Mouse (Mus musculus) heart, embryonic 16.5 days (tissue): Measurements from ENCODE around the gene Cbx3. TPM values are rescaled to one million over a fixed set of nuclear protein-coding genes. Genes with fewer than 3 reads are reported as not detected.

Source experiments
- ATAC-seq: fragments of 200-750 bp; cut with Nextera tagmentation; replicated peaks from 2 replicates; pipeline ENCODE4 v1.8.0; 2017; ENCODE audit warnings: moderate number of reproducible peaks; ENCODE audit not compliant: insufficient read depth, low FRiP score; ENCODE audit errors: extremely low read depth
- H3K27ac ChIP-seq: fragments of 300-500 bp; sonication (generic); 2 replicates; pipeline ENCODE4 v1.5.1; 2014; ENCODE audit warnings: mild to moderate bottlenecking, low read length, control low read depth, moderate library complexity
- H3K27me3 ChIP-seq: fragments of 300-500 bp; sonication (generic); 2 replicates; pipeline ENCODE4 v1.6.1; 2014; ENCODE audit warnings: low read length, mixed read lengths; ENCODE audit not compliant: control insufficient read depth, insufficient read depth
- H3K36me3 ChIP-seq: fragments of 300-500 bp; sonication (generic); 2 replicates; pipeline ENCODE4 v1.6.1; 2014; ENCODE audit not compliant: control insufficient read depth, insufficient read depth
- H3K4me1 ChIP-seq: fragments of 300-500 bp; sonication (generic); 2 replicates; pipeline ENCODE4 v1.6.1; 2014; ENCODE audit warnings: low read length, mixed read lengths; ENCODE audit not compliant: control insufficient read depth, insufficient read depth
- H3K4me2 ChIP-seq: fragments of 300-500 bp; sonication (generic); 2 replicates; pipeline ENCODE4 v1.6.1; 2014; ENCODE audit warnings: low read depth, mild to moderate bottlenecking, control low read depth, low read length
- H3K4me3 ChIP-seq: fragments of 300-500 bp; sonication (generic); 2 replicates; pipeline ENCODE4 v1.5.1; 2014; ENCODE audit warnings: mild to moderate bottlenecking, control low read depth, low read length
- H3K9ac ChIP-seq: fragments of 300-500 bp; sonication (generic); 2 replicates; pipeline ENCODE4 v1.6.1; 2014; ENCODE audit warnings: low read length, control low read depth
- H3K9me3 ChIP-seq: fragments of 300-500 bp; sonication (generic); replicated peaks from 2 replicates; pipeline ENCODE4 v1.6.1; 2016; ENCODE audit warnings: low read length; ENCODE audit not compliant: control insufficient read depth
- WGBS: fragments of 180-500 bp; shearing (Covaris S2); extraction: QIAGEN DNeasy Blood & Tissue Kit; methylation state at CpG from one replicate; pipeline ENCODE4 v1.1.7; 2014; 5-methylcytosine and 5-hydroxymethylcytosine counted together
- polyA plus RNA-seq: library from polyadenylated mRNA; unstranded; fragments of >200 nt; fragmentation: Nextera tagmentation; extraction: Ambion mirVana; gene quantifications from 2 replicates; pipeline ENCODE4 v1.2.1, GENCODE M21; 2015

The Cbx3 gene
- polyA plus RNA-seq, 1 experiment from 2014 or later = 321 TPM

DNA sequence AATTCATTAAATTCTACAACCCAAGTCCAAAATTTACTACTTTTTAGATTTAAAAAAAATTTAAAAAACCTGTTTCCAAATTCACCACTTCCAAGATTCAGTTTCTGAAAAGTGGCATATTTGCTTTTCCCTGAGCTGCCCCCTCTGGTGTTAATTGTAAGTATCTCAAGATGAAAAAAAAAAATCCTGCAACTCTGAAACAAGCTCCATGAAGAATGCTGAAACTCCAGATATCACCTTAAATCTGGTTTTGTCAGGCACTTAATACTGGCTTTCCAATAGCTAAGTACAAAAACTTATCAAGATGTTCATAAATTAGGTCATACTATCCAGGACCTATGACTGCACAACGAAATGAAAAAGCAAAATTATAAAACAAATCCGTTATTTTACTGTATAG is 2.5 kb upstream of the Cbx3 start:
- Histone ChIP-seq H3K27me3 (no peaks in the 10 kb centered on the region), H3K9me3 (no peaks in the 10 kb centered on the region), H3K4me2 (peak overlapping the region; percentile 65), H3K4me1 (peaks cover 28% of the 10 kb centered on the region), H3K27ac (no peak overlapping the region), H3K9ac (peak overlapping the region; percentile 99), H3K36me3 (peaks cover 28% of the 10 kb centered on the region), H3K4me3 (peak overlapping the region; percentile 59)
- WGBS = 0% methylated on average over 2 of the region's 2 CpGs
- ATAC-seq = no peak

DNA sequence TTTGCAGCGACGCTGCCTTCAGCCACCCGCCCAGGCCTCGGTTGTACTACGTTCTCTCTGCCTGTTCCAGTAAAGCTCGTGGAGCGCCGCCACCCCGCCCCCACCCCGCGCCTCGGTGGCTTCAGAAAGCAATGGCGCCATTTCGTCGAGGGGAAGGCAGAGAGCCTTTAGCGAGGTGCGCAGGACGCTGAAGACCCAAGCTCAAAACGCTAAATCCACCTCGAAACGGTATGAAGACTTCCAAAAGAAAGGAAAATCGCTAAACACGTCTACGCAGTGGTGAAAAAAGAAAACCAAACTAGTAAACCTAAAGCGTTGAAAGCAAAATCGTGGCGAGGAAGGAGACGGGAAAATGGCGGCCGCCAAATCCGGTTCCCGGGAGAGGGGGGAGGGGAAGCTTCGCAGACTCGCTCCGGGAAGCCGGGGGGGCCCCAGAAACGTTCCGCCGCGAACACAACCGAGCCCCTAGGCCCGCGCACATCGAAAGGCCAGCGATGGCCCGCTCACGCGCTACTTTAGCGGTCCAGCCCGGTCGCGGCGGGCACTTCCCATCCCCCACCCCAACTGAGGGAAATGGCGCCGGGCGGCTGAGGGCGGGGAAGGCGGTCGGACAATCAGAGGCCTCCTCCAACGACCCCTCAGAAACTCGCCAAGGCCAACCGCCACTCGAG is 1.1 kb upstream of the Cbx3 start:
- Histone ChIP-seq H3K27me3 (no peaks in the 10 kb centered on the region), H3K4me1 (peaks cover 34% of the 10 kb centered on the region), H3K9me3 (no peaks in the 10 kb centered on the region), H3K4me3 (peak overlapping the region; percentile 80), H3K4me2 (peak overlapping the region; percentile 54), H3K36me3 (peaks cover 30% of the 10 kb centered on the region), H3K9ac (peak overlapping the region; percentile 99), H3K27ac (peak overlapping the region; percentile 99)
- under 1% methylated on average over 63 of the region's 63 CpGs for WGBS
- peak; percentile 21 for ATAC-seq

DNA sequence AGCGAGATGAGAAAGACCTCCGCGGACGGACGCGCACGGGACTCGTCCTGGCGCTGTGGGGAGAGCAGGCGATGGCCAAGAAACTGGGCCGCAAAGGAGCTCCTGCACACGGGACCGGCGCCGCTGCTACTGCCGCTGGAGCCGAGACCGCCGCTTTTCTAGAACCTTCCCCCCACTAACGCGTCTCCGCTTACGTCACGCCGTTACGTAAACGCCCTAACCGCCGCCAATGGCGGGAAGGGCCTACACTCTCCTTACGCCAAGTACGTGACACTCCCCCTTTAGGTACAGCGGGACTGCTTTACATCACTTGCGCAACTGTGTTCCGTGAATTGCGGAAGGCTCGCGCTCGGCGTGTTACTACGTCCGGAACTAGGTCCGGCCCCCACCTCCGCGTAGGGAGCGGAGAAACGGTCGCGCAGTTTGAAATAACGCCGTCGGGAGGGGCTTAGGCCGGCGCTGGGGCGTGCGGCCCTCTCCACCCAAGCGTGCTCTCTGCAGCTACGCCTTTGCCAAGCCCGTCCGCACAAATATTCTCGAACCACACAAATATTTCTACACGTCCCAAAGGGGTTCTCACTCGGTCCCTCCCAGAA is 347 bp upstream of the Cbx3 start, which contains the start of gene Hnrnpa2b1:
TSS of gene Hnrnpa2b1 (minus strand) at position 180 of the 596 bp plus-strand sequence.
- H3K27me3 ChIP-seq = no peaks in the 10 kb centered on the region
- peak within 1 kb of the TSS; percentile 99 for H3K27ac ChIP-seq
- peaks cover 30% of the 10 kb centered on the region for H3K36me3 ChIP-seq
- peak; percentile 84 for ATAC-seq
- H3K9ac ChIP-seq = peak within 1 kb of the TSS; percentile 99
- H3K4me3 ChIP-seq = peak within 1 kb of the TSS; percentile 80
- peaks cover 34% of the 10 kb centered on the region for H3K4me1 ChIP-seq
- H3K9me3 ChIP-seq = no peaks in the 10 kb centered on the region
- WGBS = under 1% methylated on average over 63 of the region's 63 CpGs
- peak within 1 kb of the TSS; percentile 59 for H3K4me2 ChIP-seq

DNA sequence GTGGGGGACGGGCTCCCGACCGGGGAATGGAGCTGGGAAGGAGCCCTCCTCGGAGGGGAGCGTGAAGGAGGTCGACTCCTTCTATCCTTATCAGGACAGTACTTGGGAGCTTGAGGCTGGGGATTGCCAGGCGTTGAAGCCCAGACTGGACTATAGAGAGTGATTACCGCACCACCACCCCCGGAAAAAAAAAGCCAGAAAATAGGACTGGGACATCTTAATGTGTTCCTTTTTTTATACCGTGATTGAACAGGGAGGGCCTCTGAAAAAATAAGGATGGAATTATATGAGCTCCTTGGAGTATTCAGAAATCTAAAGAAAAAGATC is 982 bp downstream of the Cbx3 start:
- peaks cover 32% of the 10 kb centered on the region for H3K36me3 ChIP-seq
- H3K4me2 ChIP-seq = peak overlapping the region; percentile 59
- no peaks in the 10 kb centered on the region for H3K27me3 ChIP-seq
- H3K27ac ChIP-seq = peak overlapping the region; percentile 99
- peak overlapping the region; percentile 99 for H3K9ac ChIP-seq
- peak overlapping the region; percentile 80 for H3K4me3 ChIP-seq
- under 1% methylated on average over 10 of the region's 10 CpGs for WGBS
- H3K4me1 ChIP-seq = peaks cover 28% of the 10 kb centered on the region
- no peaks in the 10 kb centered on the region for H3K9me3 ChIP-seq
- ATAC-seq = no peak; the same call in 1 of the 2 replicates

DNA sequence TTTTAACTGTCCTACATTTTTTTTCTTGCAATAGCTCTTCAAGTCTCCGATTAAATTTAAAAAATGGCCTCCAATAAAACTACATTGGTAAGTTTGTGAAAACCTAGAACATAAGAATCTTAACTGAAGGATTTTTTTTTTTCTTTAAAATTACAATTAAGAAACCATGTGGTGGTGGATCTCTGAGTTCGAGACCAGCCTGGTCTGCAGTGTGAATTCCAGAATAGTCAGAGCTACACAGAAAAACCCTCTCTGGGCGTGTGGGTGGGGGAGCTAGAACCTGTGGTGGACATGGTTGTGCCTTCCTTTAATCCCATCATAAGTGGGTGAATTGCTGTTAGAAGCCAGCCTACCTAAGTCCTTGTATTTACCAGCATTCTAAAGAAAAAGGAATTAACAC is 1.6 kb downstream of the Cbx3 start:
- ATAC-seq = no peak
- Histone ChIP-seq H3K27me3 (no peaks in the 10 kb centered on the region), H3K4me3 (peak overlapping the region; percentile 48), H3K9me3 (no peaks in the 10 kb centered on the region), H3K4me1 (peaks cover 22% of the 10 kb centered on the region), H3K36me3 (peaks cover 33% of the 10 kb centered on the region), H3K9ac (peak overlapping the region; percentile 99), H3K4me2 (peak overlapping the region; percentile 68), H3K27ac (no peak overlapping the region)
- 15% methylated on average over 3 of the region's 3 CpGs for WGBS

DNA sequence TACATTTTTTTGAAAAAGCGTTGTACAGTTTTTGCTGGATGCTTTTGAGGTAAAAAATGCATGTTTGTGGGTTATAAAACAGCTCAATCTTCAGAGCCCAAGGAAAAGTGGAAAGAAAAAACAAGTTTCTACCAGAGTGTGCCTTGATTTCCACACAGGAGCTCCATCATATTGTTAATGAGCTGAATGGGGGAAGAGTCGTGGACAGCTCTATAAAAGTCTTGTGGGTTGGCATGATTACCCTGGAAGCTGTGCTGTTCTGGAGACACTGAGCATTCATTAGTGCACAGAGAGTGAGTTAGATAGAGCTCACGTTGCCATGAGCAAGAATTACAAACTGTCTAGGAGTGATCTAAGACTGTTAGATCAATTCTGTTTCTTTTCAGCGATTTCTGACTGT is 2.1 kb downstream of the Cbx3 start:
- Histone ChIP-seq H3K4me2 (peak overlapping the region; percentile 68), H3K27ac (no peak overlapping the region), H3K9ac (peak overlapping the region; percentile 99), H3K4me3 (peak overlapping the region; percentile 48), H3K4me1 (peaks cover 19% of the 10 kb centered on the region), H3K9me3 (no peaks in the 10 kb centered on the region), H3K27me3 (no peaks in the 10 kb centered on the region), H3K36me3 (peaks cover 30% of the 10 kb centered on the region)
- WGBS = 45% methylated on average over 4 of the region's 4 CpGs
- ATAC-seq = no peak

DNA sequence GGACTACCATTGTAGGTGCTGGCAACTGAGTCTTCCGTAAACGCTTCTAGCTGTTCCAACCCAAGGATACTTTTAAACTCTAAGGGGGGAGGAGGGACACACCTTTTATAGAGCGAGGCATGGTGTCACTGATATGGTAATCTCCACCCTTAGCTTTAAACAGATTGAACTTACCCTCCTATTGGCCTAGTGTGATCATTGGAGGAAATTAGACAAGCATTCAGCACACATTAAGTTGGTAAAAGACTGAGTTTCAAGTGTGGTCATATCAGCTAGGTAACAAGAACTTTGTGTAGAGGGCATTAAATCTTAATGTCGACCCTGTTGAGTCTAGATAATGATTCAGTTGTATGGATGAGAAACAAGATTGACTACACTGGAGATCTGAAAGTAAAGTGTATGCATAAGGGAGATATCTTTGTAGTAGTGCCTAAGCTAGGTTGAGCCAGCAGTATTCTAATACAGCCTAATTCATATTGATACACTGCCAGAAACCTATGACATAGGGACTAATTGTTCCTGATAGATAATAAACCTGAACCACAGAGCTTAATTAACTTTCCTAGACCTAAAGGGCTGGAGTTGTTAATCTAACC is 9.1 kb downstream of the Cbx3 start:
- ATAC-seq = no peak
- Histone ChIP-seq H3K27ac (no peak overlapping the region), H3K4me3 (no peak overlapping the region), H3K9me3 (no peaks in the 10 kb centered on the region), H3K36me3 (peaks cover 54% of the 10 kb centered on the region), H3K9ac (no peak overlapping the region), H3K4me1 (no peaks in the 10 kb centered on the region), H3K27me3 (no peaks in the 10 kb centered on the region), H3K4me2 (no peak overlapping the region)
- 88% methylated on average over 4 of the region's 4 CpGs for WGBS

DNA sequence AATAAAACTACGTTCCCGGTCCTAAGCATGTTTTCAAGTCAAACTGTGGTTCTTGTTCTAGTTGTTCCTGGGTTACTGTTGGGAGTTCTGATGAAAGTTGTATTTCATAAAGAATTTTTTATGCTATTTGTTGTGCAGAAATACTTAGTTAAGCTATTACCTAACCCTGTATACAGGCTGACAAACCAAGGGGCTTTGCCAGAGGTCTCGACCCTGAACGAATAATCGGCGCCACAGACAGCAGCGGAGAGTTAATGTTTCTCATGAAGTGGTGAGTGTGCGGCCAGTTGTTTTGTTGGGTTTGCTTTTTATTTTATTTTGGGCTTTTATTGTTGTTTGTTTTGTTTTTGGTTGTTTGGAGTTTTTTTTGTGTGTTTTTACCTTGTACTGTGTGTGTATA is 11.4 kb downstream of the Cbx3 start:
- no peak for ATAC-seq
- H3K4me3 ChIP-seq = no peak overlapping the region
- H3K9ac ChIP-seq = no peak overlapping the region
- H3K36me3 ChIP-seq = peaks cover 41% of the 10 kb centered on the region
- peaks cover 3% of the 10 kb centered on the region; the same call in 1 of the 2 replicates for H3K4me1 ChIP-seq
- no peaks in the 10 kb centered on the region for H3K27me3 ChIP-seq
- no peak overlapping the region for H3K4me2 ChIP-seq
- H3K27ac ChIP-seq = no peak overlapping the region
- WGBS = 92% methylated on average over 8 of the region's 8 CpGs
- no peaks in the 10 kb centered on the region for H3K9me3 ChIP-seq

DNA sequence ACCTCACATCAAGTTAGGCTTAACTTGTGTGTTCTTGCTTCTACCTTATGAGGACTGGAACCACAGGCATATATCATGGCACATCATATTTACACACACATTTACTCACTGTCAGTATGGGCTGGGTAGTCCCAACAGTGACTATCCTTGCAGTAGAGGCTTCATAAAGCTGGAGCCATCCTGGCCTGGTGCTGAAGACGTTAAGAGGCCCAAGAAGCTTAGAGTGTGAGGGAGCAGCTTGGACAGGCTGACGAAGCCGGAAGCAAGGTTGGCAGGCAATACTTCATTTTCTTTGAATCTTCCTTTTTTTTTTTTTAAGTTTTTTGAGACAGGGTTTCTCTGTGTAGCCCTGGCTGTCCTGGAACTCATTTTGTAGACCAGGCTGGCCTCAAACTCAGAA is 13.7 kb downstream of the Cbx3 start:
- H3K4me3 ChIP-seq = no peak overlapping the region
- H3K36me3 ChIP-seq = peaks cover 34% of the 10 kb centered on the region
- H3K4me2 ChIP-seq = no peak overlapping the region
- ATAC-seq = no peak
- WGBS = 89% methylated on average over 3 of the region's 3 CpGs
- no peak overlapping the region for H3K9ac ChIP-seq
- H3K27ac ChIP-seq = no peak overlapping the region
- H3K9me3 ChIP-seq = peaks cover 5% of the 10 kb centered on the region; the same call in 1 of the 2 replicates
- H3K4me1 ChIP-seq = peaks cover 3% of the 10 kb centered on the region; the same call in 1 of the 2 replicates
- no peaks in the 10 kb centered on the region for H3K27me3 ChIP-seq
